Mouse (Mus musculus) kidney, embryonic 16.5 days (tissue): ENCODE results near the gene Akt1s1. TPM values are rescaled to one million over a fixed set of nuclear protein-coding genes. Genes with fewer than 3 reads are reported as not detected.

Experiments used
- ATAC-seq: fragments of 200-750 bp; cut with Nextera tagmentation; 2 replicates; pipeline ENCODE4 v1.8.0; 2017; ENCODE audit warnings: moderate TSS enrichment; ENCODE audit not compliant: low FRiP score, low TSS enrichment
- H3K27ac ChIP-seq: fragments of 300-500 bp; sonication (generic); 2 replicates; pipeline ENCODE4 v1.5.1; 2014; ENCODE audit warnings: low read length
- H3K27me3 ChIP-seq: fragments of 300-500 bp; sonication (generic); 2 replicates; pipeline ENCODE4 v1.6.1; 2014; ENCODE audit warnings: low read length, control low read depth, mixed read lengths; ENCODE audit not compliant: insufficient read depth
- H3K36me3 ChIP-seq: fragments of 300-500 bp; sonication (generic); 2 replicates; pipeline ENCODE4 v1.6.1; 2014; ENCODE audit warnings: low read length, control low read depth, mixed read lengths; ENCODE audit not compliant: insufficient read depth
- H3K4me1 ChIP-seq: fragments of 300-500 bp; sonication (generic); 2 replicates; pipeline ENCODE4 v1.6.1; 2014; ENCODE audit warnings: low read length, control low read depth, mixed read lengths; ENCODE audit not compliant: insufficient read depth
- H3K4me2 ChIP-seq: fragments of 300-500 bp; sonication (generic); replicated peaks from 2 replicates; pipeline ENCODE4 v1.6.1; 2014; ENCODE audit warnings: low read depth, low read length
- H3K4me3 ChIP-seq: fragments of 300-500 bp; sonication (generic); 2 replicates; pipeline ENCODE4 v1.5.1; 2014; ENCODE audit warnings: mild to moderate bottlenecking, low read length
- H3K9ac ChIP-seq: fragments of 300-500 bp; sonication (generic); replicated peaks from 2 replicates; pipeline ENCODE4 v1.6.1; 2014; ENCODE audit warnings: low read length
- H3K9me3 ChIP-seq: fragments of 300-500 bp; sonication (generic); 2 replicates; pipeline ENCODE4 v1.6.1; 2016; ENCODE audit warnings: low read length, control low read depth
- whole genome bisulfite sequencing: fragments of 180-500 bp; shearing (Covaris S2); extraction: QIAGEN DNeasy Blood & Tissue Kit; methylation state at CpG from one replicate; pipeline ENCODE4 v1.1.7; 2014; 5-methylcytosine and 5-hydroxymethylcytosine counted together
- polyA plus RNA-seq: library from polyadenylated mRNA; unstranded; fragments of >200 nt; fragmentation: Nextera tagmentation; extraction: Ambion mirVana; gene quantifications from 2 replicates; pipeline ENCODE4 v1.2.1, GENCODE M21; 2015

Gene Akt1s1
- polyA plus RNA-seq, 1 experiment from 2014 or later, result 126 TPM

GRCm38 (mm10) chr7:44823409-44823808, 25.4 kb upstream of the Akt1s1 start:
- WGBS, result 48% methylated on average over 7 of the region's 7 CpGs
- Histone ChIP-seq H3K27me3 (no peaks in the 10 kb centered on the region), H3K4me1 (peaks cover 23% of the 10 kb centered on the region), H3K27ac (no peak overlapping the region), H3K36me3 (0 out of 2 replicates have a peak, but pooled peaks cover 2% of the 10 kb centered on the region), H3K4me3 (no peak overlapping the region), H3K9ac (no peak overlapping the region), H3K4me2 (no peak overlapping the region), H3K9me3 (no peaks in the 10 kb centered on the region)
- no peak for ATAC-seq

- Histone ChIP-seq H3K4me2 (no peak overlapping the region), H3K4me1 (peaks cover 8% of the 10 kb centered on the region), H3K27me3 (no peaks in the 10 kb centered on the region), H3K36me3 (peaks cover 16% of the 10 kb centered on the region), H3K4me3 (no peak overlapping the region), H3K9ac (no peak overlapping the region), H3K9me3 (no peaks in the 10 kb centered on the region), H3K27ac (no peak overlapping the region)
- 15% methylated on average over 3 of the region's 3 CpGs for WGBS
- ATAC-seq, result no peak
Observed at GRCm38 (mm10) chr7:44824872-44825271, 23.9 kb upstream of the Akt1s1 start.

GRCm38 (mm10) chr7:44826771-44827170, 22.0 kb upstream of the Akt1s1 start:
- Histone ChIP-seq H3K27ac (no peak overlapping the region), H3K4me2 (no peak overlapping the region), H3K4me1 (peaks cover 6% of the 10 kb centered on the region; the same call in 1 of the 2 replicates), H3K9ac (no peak overlapping the region), H3K4me3 (no peak overlapping the region), H3K36me3 (peaks cover 33% of the 10 kb centered on the region), H3K27me3 (no peaks in the 10 kb centered on the region), H3K9me3 (no peaks in the 10 kb centered on the region)
- ATAC-seq, result no peak
- WGBS, result 75% methylated on average over 3 of the region's 3 CpGs

- Histone ChIP-seq H3K36me3 (peaks cover 33% of the 10 kb centered on the region), H3K27me3 (no peaks in the 10 kb centered on the region), H3K27ac (no peak overlapping the region), H3K4me3 (no peak overlapping the region), H3K9ac (no peak overlapping the region), H3K4me1 (peaks cover 6% of the 10 kb centered on the region; the same call in 1 of the 2 replicates), H3K9me3 (no peaks in the 10 kb centered on the region), H3K4me2 (no peak overlapping the region)
- no peak for ATAC-seq
- 94% methylated on average over 5 of the region's 5 CpGs for WGBS
Observed at GRCm38 (mm10) chr7:44828706-44829105, 20.1 kb upstream of the Akt1s1 start.

- Histone ChIP-seq H3K27ac (no peak overlapping the region), H3K36me3 (peaks cover 33% of the 10 kb centered on the region), H3K9me3 (no peaks in the 10 kb centered on the region), H3K4me2 (no peak overlapping the region), H3K4me1 (peaks cover 4% of the 10 kb centered on the region; the same call in 1 of the 2 replicates), H3K9ac (no peak overlapping the region), H3K4me3 (no peak overlapping the region), H3K27me3 (no peaks in the 10 kb centered on the region)
- no peak for ATAC-seq
- 57% methylated on average over 4 of the region's 4 CpGs for WGBS
Observed at GRCm38 (mm10) chr7:44832763-44833162, 16.0 kb upstream of the Akt1s1 start.

GRCm38 (mm10) chr7:44835373-44836015, 13.3 kb upstream of the Akt1s1 start:
- H3K27me3 ChIP-seq, result peaks cover 5% of the 10 kb centered on the region; the same call in 1 of the 2 replicates
- H3K9ac ChIP-seq, result no peak overlapping the region
- no peak for ATAC-seq
- peaks cover 11% of the 10 kb centered on the region for H3K36me3 ChIP-seq
- no peak overlapping the region for H3K27ac ChIP-seq
- peaks cover 16% of the 10 kb centered on the region for H3K4me1 ChIP-seq
- WGBS, result 83% methylated on average over 1 of the region's 1 CpGs
- H3K9me3 ChIP-seq, result no peaks in the 10 kb centered on the region
- H3K4me3 ChIP-seq, result no peak overlapping the region
- H3K4me2 ChIP-seq, result no peak overlapping the region

GRCm38 (mm10) chr7:44836016-44836404, 12.8 kb upstream of the Akt1s1 start:
- Histone ChIP-seq H3K4me1 (peaks cover 16% of the 10 kb centered on the region), H3K36me3 (peaks cover 11% of the 10 kb centered on the region), H3K4me3 (no peak overlapping the region), H3K4me2 (no peak overlapping the region), H3K27me3 (peaks cover 6% of the 10 kb centered on the region; the same call in 1 of the 2 replicates), H3K9ac (no peak overlapping the region), H3K9me3 (no peaks in the 10 kb centered on the region), H3K27ac (no peak overlapping the region)
- no peak for ATAC-seq
- WGBS, result 33% methylated on average over 3 of the region's 3 CpGs

- Histone ChIP-seq H3K27ac (no peak overlapping the region), H3K9me3 (no peaks in the 10 kb centered on the region), H3K9ac (no peak overlapping the region), H3K27me3 (peaks cover 6% of the 10 kb centered on the region; the same call in 1 of the 2 replicates), H3K4me3 (no peak overlapping the region), H3K4me1 (peaks cover 16% of the 10 kb centered on the region), H3K36me3 (peaks cover 6% of the 10 kb centered on the region; the same call in 1 of the 2 replicates), H3K4me2 (no peak overlapping the region)
- WGBS, result 77% methylated on average over 9 of the region's 9 CpGs
- no peak for ATAC-seq
Observed at GRCm38 (mm10) chr7:44836423-44837053, 12.3 kb upstream of the Akt1s1 start.

- H3K4me2 ChIP-seq, result no peak overlapping the region
- H3K4me3 ChIP-seq, result no peak overlapping the region
- no peak for ATAC-seq
- no peak overlapping the region for H3K27ac ChIP-seq
- peaks cover 20% of the 10 kb centered on the region for H3K36me3 ChIP-seq
- H3K4me1 ChIP-seq, result peaks cover 16% of the 10 kb centered on the region
- H3K9me3 ChIP-seq, result no peaks in the 10 kb centered on the region
- no peak overlapping the region for H3K9ac ChIP-seq
- 90% methylated on average over 6 of the region's 6 CpGs for WGBS
- peaks cover 6% of the 10 kb centered on the region; the same call in 1 of the 2 replicates for H3K27me3 ChIP-seq
Observed at GRCm38 (mm10) chr7:44838073-44838472, 10.7 kb upstream of the Akt1s1 start.

- Histone ChIP-seq H3K4me2 (peak overlapping the region; percentile 67), H3K9ac (peak overlapping the region; percentile 60; the same call in 1 of the 2 replicates), H3K27ac (no peak overlapping the region), H3K4me3 (peak overlapping the region; percentile 39), H3K27me3 (peaks cover 6% of the 10 kb centered on the region; the same call in 1 of the 2 replicates), H3K36me3 (peaks cover 29% of the 10 kb centered on the region), H3K9me3 (no peaks in the 10 kb centered on the region), H3K4me1 (peaks cover 16% of the 10 kb centered on the region)
- WGBS, result 31% methylated on average over 11 of the region's 11 CpGs
- ATAC-seq, result no peak
Observed at GRCm38 (mm10) chr7:44839171-44839490, 9.7 kb upstream of the Akt1s1 start.
